Mouse (Mus musculus): ENCODE results near the gene Ces2h. TPM values are rescaled to one million over a fixed set of nuclear protein-coding genes. Genes with fewer than 3 reads are reported as not detected.
"Not testable (repeated sequence)": the region's sequence is repeated elsewhere in the genome, so short reads cannot be mapped to it uniquely, and the experiment has no call there.

Ces2h gene
- polyA plus RNA-seq, 1 experiment from 2014 or later, result not detected

GRCm38 (mm10) chr8:105023087-105023486 is 22.4 kb downstream of the Ces2h start:
- no peaks in the 10 kb centered on the region for H3K9me3 ChIP-seq (replicated peaks)
- no peaks in the 10 kb centered on the region for H3K36me3 ChIP-seq
- H3K4me2 ChIP-seq, result no peak overlapping the region
- no peaks in the 10 kb centered on the region for H3K4me1 ChIP-seq
- no peaks in the 10 kb centered on the region for H3K27me3 ChIP-seq (replicated peaks)
- H3K9ac ChIP-seq, result no peak overlapping the region
- WGBS (ENCODE audit: insufficient replicate concordance), result 41% methylated on average over 1 of the region's 1 CpGs
- H3K4me3 ChIP-seq, result no peak overlapping the region
- ATAC-seq, result no peak
- no peak overlapping the region for H3K27ac ChIP-seq

- H3K9me3 ChIP-seq (replicated peaks), result no peaks in the 10 kb centered on the region
Observed at GRCm38 (mm10) chr8:105025050-105025449, 24.4 kb downstream of the Ces2h start.

GRCm38 (mm10) chr8:105043510-105043909 is 42.9 kb downstream of the Ces2h start:
- 48% methylated on average over 1 of the region's 1 CpGs for WGBS (ENCODE audit: insufficient replicate concordance)
- Histone ChIP-seq H3K9me3 (replicated peaks) (no peaks in the 10 kb centered on the region), H3K4me1 (no peaks in the 10 kb centered on the region), H3K4me3 (no peak overlapping the region), H3K4me2 (no peak overlapping the region), H3K27me3 (replicated peaks) (no peaks in the 10 kb centered on the region), H3K27ac (no peak overlapping the region), H3K9ac (no peak overlapping the region), H3K36me3 (no peaks in the 10 kb centered on the region)
- no peak for ATAC-seq

More at GRCm38 (mm10) chr8:105025050-105025449, 24.4 kb downstream of the Ces2h start:
- 55% methylated on average over 2 of the region's 2 CpGs for WGBS (ENCODE audit: insufficient replicate concordance)
- ATAC-seq, result no peak
- H3K27me3 ChIP-seq (replicated peaks), result no peaks in the 10 kb centered on the region
- H3K27ac ChIP-seq, result no peak overlapping the region
- H3K4me1 ChIP-seq, result no peaks in the 10 kb centered on the region
- H3K4me3 ChIP-seq, result no peak overlapping the region
- no peak overlapping the region for H3K9ac ChIP-seq
- no peak overlapping the region for H3K4me2 ChIP-seq
- H3K36me3 ChIP-seq, result no peaks in the 10 kb centered on the region

GRCm38 (mm10) chr8:105045824-105046401 is 45.3 kb downstream of the Ces2h start:
- Histone ChIP-seq H3K9ac (no peak overlapping the region), H3K27me3 (replicated peaks) (no peaks in the 10 kb centered on the region), H3K4me2 (no peak overlapping the region), H3K27ac (no peak overlapping the region), H3K9me3 (replicated peaks) (no peaks in the 10 kb centered on the region), H3K4me3 (no peak overlapping the region), H3K4me1 (no peaks in the 10 kb centered on the region), H3K36me3 (no peaks in the 10 kb centered on the region)
- 55% methylated on average over 3 of the region's 3 CpGs for WGBS (ENCODE audit: insufficient replicate concordance)
- ATAC-seq, result no peak

GRCm38 (mm10) chr8:105048371-105048854 is 47.8 kb downstream of the Ces2h start, which contains the start of gene Ces3a:
Ces3a (plus strand) TSS chr8:105048601.
- no peak within 1 kb of the TSS for H3K4me3 ChIP-seq
- WGBS (ENCODE audit: insufficient replicate concordance), result 66% methylated on average over 3 of the region's 3 CpGs

GRCm38 (mm10) chr8:105056211-105056610 is 55.6 kb downstream of the Ces2h start:
- H3K9ac ChIP-seq, result no peak overlapping the region
- 79% methylated on average over 4 of the region's 4 CpGs for WGBS (ENCODE audit: insufficient replicate concordance)
- ATAC-seq, result no peak

More at GRCm38 (mm10) chr8:105048371-105048854, 47.8 kb downstream of the Ces2h start, which contains the start of gene Ces3a:
- Histone ChIP-seq H3K27me3 (replicated peaks) (no peaks in the 10 kb centered on the region), H3K4me2 (no peak within 1 kb of the TSS), H3K36me3 (no peaks in the 10 kb centered on the region), H3K9ac (no peak within 1 kb of the TSS), H3K9me3 (replicated peaks) (no peaks in the 10 kb centered on the region), H3K27ac (no peak within 1 kb of the TSS), H3K4me1 (no peaks in the 10 kb centered on the region)
- no peak for ATAC-seq

GRCm38 (mm10) chr8:105060056-105060455 is 59.4 kb downstream of the Ces2h start:
- H3K4me2 ChIP-seq, result no peak overlapping the region
- H3K9me3 ChIP-seq (replicated peaks), result no peaks in the 10 kb centered on the region
- H3K27ac ChIP-seq, result no peak overlapping the region
- H3K36me3 ChIP-seq, result no peaks in the 10 kb centered on the region
- H3K4me1 ChIP-seq, result no peaks in the 10 kb centered on the region
- H3K9ac ChIP-seq, result no peak overlapping the region
- no peaks in the 10 kb centered on the region for H3K27me3 ChIP-seq (replicated peaks)
- no peak for ATAC-seq
- no peak overlapping the region for H3K4me3 ChIP-seq

More at GRCm38 (mm10) chr8:105056211-105056610, 55.6 kb downstream of the Ces2h start:
- H3K4me2 ChIP-seq, result no peak overlapping the region
- H3K4me3 ChIP-seq, result no peak overlapping the region
- H3K27ac ChIP-seq, result no peak overlapping the region
- H3K4me1 ChIP-seq, result no peaks in the 10 kb centered on the region
- no peaks in the 10 kb centered on the region for H3K27me3 ChIP-seq (replicated peaks)
- H3K36me3 ChIP-seq, result no peaks in the 10 kb centered on the region
- no peaks in the 10 kb centered on the region for H3K9me3 ChIP-seq (replicated peaks)

- H3K27ac ChIP-seq, result no peak overlapping the region
- no peaks in the 10 kb centered on the region for H3K36me3 ChIP-seq
- H3K9ac ChIP-seq, result no peak overlapping the region
- no peaks in the 10 kb centered on the region for H3K4me1 ChIP-seq
- H3K4me3 ChIP-seq, result no peak overlapping the region
- WGBS (ENCODE audit: insufficient replicate concordance), result 0% methylated on average over 1 of the region's 1 CpGs
- no peaks in the 10 kb centered on the region for H3K9me3 ChIP-seq (replicated peaks)
- 0 out of 2 replicates have a peak, but pooled peaks have one; percentile 32 for ATAC-seq
- H3K27me3 ChIP-seq (replicated peaks), result no peaks in the 10 kb centered on the region
- no peak overlapping the region for H3K4me2 ChIP-seq
Observed at GRCm38 (mm10) chr8:105066761-105067160, 66.1 kb downstream of the Ces2h start.

GRCm38 (mm10) chr8:105067905-105068304 is 67.3 kb downstream of the Ces2h start:
- not testable (repeated sequence) for H3K36me3 ChIP-seq; H3K9me3 ChIP-seq (replicated peaks); H3K4me2 ChIP-seq; H3K9ac ChIP-seq; H3K4me3 ChIP-seq; H3K4me1 ChIP-seq; ATAC-seq; H3K27ac ChIP-seq; H3K27me3 ChIP-seq (replicated peaks)
- 50% methylated on average over 7 of the region's 7 CpGs for WGBS (ENCODE audit: insufficient replicate concordance)

- no peaks in the 10 kb centered on the region for H3K36me3 ChIP-seq
- H3K4me3 ChIP-seq, result no peak overlapping the region
- H3K4me2 ChIP-seq, result no peak overlapping the region
- no peaks in the 10 kb centered on the region for H3K4me1 ChIP-seq
- H3K9me3 ChIP-seq (replicated peaks), result no peaks in the 10 kb centered on the region
- no peak overlapping the region for H3K9ac ChIP-seq
- no peak for ATAC-seq
- H3K27me3 ChIP-seq (replicated peaks), result no peaks in the 10 kb centered on the region
- H3K27ac ChIP-seq, result no peak overlapping the region
Observed at GRCm38 (mm10) chr8:105068971-105069370, 68.3 kb downstream of the Ces2h start.

Other genes with a start within 250 kb of the Ces2h start
- gene Ces2b, start 169.3 kb upstream of the Ces2h start, polyA plus RNA-seq (2016; fragmentation: Nextera tagmentation; extraction: Ambion mirVana), result 0.10 TPM in 1 of 2 replicates, not detected in the other
- gene Ces2c, start 153.8 kb upstream of the Ces2h start, polyA plus RNA-seq (2016; fragmentation: Nextera tagmentation; extraction: Ambion mirVana), result not detected in 2 replicates
- gene Ces2e, start 74.6 kb upstream of the Ces2h start, polyA plus RNA-seq (2016; fragmentation: Nextera tagmentation; extraction: Ambion mirVana), result 0.14 and 0.19 TPM in 2 replicates
- gene Ces2f, start 53.5 kb upstream of the Ces2h start, polyA plus RNA-seq (2016; fragmentation: Nextera tagmentation; extraction: Ambion mirVana), result not detected in 2 replicates
- gene Ces2g, start 39.1 kb upstream of the Ces2h start, polyA plus RNA-seq (2016; fragmentation: Nextera tagmentation; extraction: Ambion mirVana), result 7.6 and 7.8 TPM in 2 replicates
- not detected in 2 replicates for gene Ces3a, start 47.7 kb downstream of the Ces2h start, polyA plus RNA-seq (2016; fragmentation: Nextera tagmentation; extraction: Ambion mirVana)
- not detected in 2 replicates for gene Ces3b, start 82.9 kb downstream of the Ces2h start, polyA plus RNA-seq (2016; fragmentation: Nextera tagmentation; extraction: Ambion mirVana)
- gene Ces4a, start 130.9 kb downstream of the Ces2h start, polyA plus RNA-seq (2016; fragmentation: Nextera tagmentation; extraction: Ambion mirVana), result not detected in 2 replicates
- gene Cbfb, start 169.8 kb downstream of the Ces2h start, polyA plus RNA-seq (2016; fragmentation: Nextera tagmentation; extraction: Ambion mirVana), result 19.1 and 19.6 TPM in 2 replicates
- 16.7 and 18.8 TPM in 2 replicates for gene D230025D16Rik, start 224.3 kb downstream of the Ces2h start, polyA plus RNA-seq (2016; fragmentation: Nextera tagmentation; extraction: Ambion mirVana)

Data from liver, embryonic 12.5 days (tissue).